In the genomic region with DNA sequence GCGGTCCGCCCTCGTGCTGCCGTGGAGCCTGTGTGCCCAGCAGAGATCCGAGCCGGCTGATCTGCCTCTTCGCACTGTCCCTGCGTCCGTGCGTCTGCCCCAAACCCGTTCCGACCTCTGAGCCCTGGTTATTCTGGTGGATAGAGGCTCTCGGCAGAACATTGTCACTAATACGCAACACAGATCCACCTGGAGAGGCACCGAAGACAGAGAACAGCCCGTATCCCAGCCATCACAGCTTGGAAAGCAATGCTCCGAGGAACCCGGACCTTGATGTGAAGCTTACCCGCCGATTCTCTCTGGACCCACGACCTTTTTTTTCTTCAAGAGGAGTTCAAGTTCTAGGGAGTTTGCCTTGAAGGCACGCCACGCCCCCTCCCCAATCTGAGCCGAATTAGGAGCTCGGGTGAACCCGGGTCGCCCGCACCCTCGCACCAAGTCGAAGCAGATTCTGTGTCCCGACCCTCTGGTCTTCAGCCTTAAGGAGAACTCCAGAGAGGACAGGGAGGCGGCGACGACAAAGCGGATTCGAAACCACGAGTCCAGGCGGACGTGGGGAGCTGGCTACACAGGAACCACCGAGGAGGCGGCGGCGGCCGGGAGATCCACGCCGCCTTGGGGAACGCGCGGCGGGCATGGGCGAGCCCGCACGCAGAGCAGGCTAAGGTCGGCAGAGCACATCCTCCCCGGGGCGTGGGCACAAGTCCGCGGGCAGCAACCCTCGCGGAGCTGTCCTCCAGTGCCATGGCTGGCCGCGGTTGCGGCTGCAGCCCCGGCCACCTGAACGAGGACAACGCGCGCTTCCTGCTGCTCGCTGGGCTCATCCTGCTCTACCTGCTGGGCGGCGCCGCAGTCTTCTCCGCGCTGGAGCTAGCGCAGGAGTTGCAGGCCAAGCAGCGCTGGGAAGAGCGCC, we compare ENCODE assay signal across 9 mouse cellular contexts. TPM values are rescaled to one million over a fixed set of nuclear protein-coding genes. Genes with fewer than 3 reads are reported as not detected.
DNase-seq lines count a peak whose midpoint lies in the region; ATAC-seq and TF ChIP-seq lines count a peak whose summit lies in the region.
"Had no signal": no experiment of that assay in that cellular context is flagged by ENCODE, and none has a peak within 500 bp of the region (broad histone marks: within the 10 kb centered on the region; RNA-seq: fewer than 3 reads in every experiment).

No protein-coding gene starts in this region.

- H3K36me3 ChIP-seq in embryonic facial prominence, embryonic 12.5 days = no peaks in the 10 kb centered on the region
- H3K36me3 ChIP-seq in heart, embryonic 15.5 days = no peaks in the 10 kb centered on the region
- no peaks in the 10 kb centered on the region for H3K36me3 ChIP-seq in megakaryocyte, embryonic 14.5 days (replicated peaks; ENCODE audit: low read length)
- no peaks in the 10 kb centered on the region for H3K36me3 ChIP-seq in small intestine, adult 2 months (ENCODE audit: control insufficient read depth, insufficient read depth, low read length)

- no peak for TF ChIP-seq CTCF in small intestine, adult 2 months (IDR thresholded peaks at IDR 0.05; ENCODE audit: extremely low read depth, insufficient read length, insufficient replicate concordance, low read depth, low read length)

- DNase-seq in heart, adult 11 months = peak; percentile 95
- DNase-seq in heart, postnatal 25 days (ENCODE audit: low spot score) = no peak
- DNase-seq in Muller cell, postnatal 12 days (ENCODE audit: inconsistent ontology term) = peak; percentile 61
- DNase-seq in layer of hippocampus, adult 9-11 months = peak; percentile 58

- H3K9me3 ChIP-seq in embryonic facial prominence, embryonic 12.5 days = no peaks in the 10 kb centered on the region
- H3K9me3 ChIP-seq in heart, embryonic 15.5 days (replicated peaks) = no peaks in the 10 kb centered on the region
- no peaks in the 10 kb centered on the region for H3K9me3 ChIP-seq in megakaryocyte, embryonic 14.5 days

- peak overlapping the region; percentile 36 for H3K9ac ChIP-seq in embryonic facial prominence, embryonic 12.5 days
- peak overlapping the region; percentile 32 for H3K9ac ChIP-seq in heart, embryonic 15.5 days

- TF ChIP-seq POLR2A in small intestine, adult 2 months (IDR thresholded peaks at IDR 0.05; ENCODE audit: low read depth, low read length) = no peak

- under 1% methylated on average over 77 of the region's 77 CpGs for WGBS in embryonic facial prominence, embryonic 12.5 days
- WGBS in heart, embryonic 15.5 days = under 1% methylated on average over 67 of the region's 77 CpGs
- under 1% methylated on average over 77 of the region's 77 CpGs for WGBS in small intestine, adult 2 months

- no peak overlapping the region for H3K27ac ChIP-seq in embryonic facial prominence, embryonic 12.5 days
- H3K27ac ChIP-seq in heart, embryonic 15.5 days = no peak overlapping the region
- no peak overlapping the region for H3K27ac ChIP-seq in small intestine, adult 2 months (ENCODE audit: insufficient read depth, low read depth, low read length)

- H3K27me3 ChIP-seq in embryonic facial prominence, embryonic 12.5 days = peaks cover 77% of the 10 kb centered on the region
- H3K27me3 ChIP-seq in heart, embryonic 15.5 days = peaks cover 80% of the 10 kb centered on the region
- H3K27me3 ChIP-seq in megakaryocyte, embryonic 14.5 days (replicated peaks) = peaks cover 77% of the 10 kb centered on the region
- peaks cover 34% of the 10 kb centered on the region for H3K27me3 ChIP-seq in small intestine, adult 2 months (ENCODE audit: control insufficient read depth, insufficient read depth, low read length)

- peaks cover 29% of the 10 kb centered on the region for H3K4me1 ChIP-seq in embryonic facial prominence, embryonic 12.5 days
- peaks cover 24% of the 10 kb centered on the region for H3K4me1 ChIP-seq in heart, embryonic 15.5 days (replicated peaks)
- H3K4me1 ChIP-seq in megakaryocyte, embryonic 14.5 days = peaks cover 39% of the 10 kb centered on the region
- peaks cover 9% of the 10 kb centered on the region for H3K4me1 ChIP-seq in small intestine, adult 2 months (ENCODE audit: control insufficient read depth, insufficient read depth, insufficient read length, low read length)

- ATAC-seq in embryonic facial prominence, embryonic 12.5 days (ENCODE audit: insufficient number of reproducible peaks, insufficient read depth, low FRiP score, low TSS enrichment) = no peak
- ATAC-seq in heart, embryonic 15.5 days (replicated peaks; ENCODE audit: insufficient number of reproducible peaks, insufficient read depth, low FRiP score, low read depth) = no peak

- intact Hi-C loops in heart, postnatal 25 days (cut with DNase I) = loop anchor here (5.0 kb wide), 2 partner anchors 137 to 883 kb away; no protein-coding TSS in a partner anchor

- peak overlapping the region; percentile 94 for H3K4me2 ChIP-seq in embryonic facial prominence, embryonic 12.5 days (replicated peaks)
- H3K4me2 ChIP-seq in heart, embryonic 15.5 days = peak overlapping the region; percentile 89

- peak overlapping the region; percentile 48 for H3K4me3 ChIP-seq in embryonic facial prominence, embryonic 12.5 days
- H3K4me3 ChIP-seq in heart, embryonic 15.5 days = peak overlapping the region; percentile 53
- H3K4me3 ChIP-seq in megakaryocyte, embryonic 14.5 days (replicated peaks) = peak overlapping the region; percentile 90
- H3K4me3 ChIP-seq in small intestine, adult 2 months (ENCODE audit: low read depth, low read length) = peak overlapping the region; percentile 55

RNA-seq across cellular contexts. Expression of a gene that starts 1.2 kb away (rescaled TPM):
- under 1 TPM; 0.22 to 0.36 TPM for total RNA-seq in heart, postnatal 25 days (2021)
- 1.5 TPM in 2 replicates for polyA plus RNA-seq in embryonic facial prominence, embryonic 12.5 days (2016; fragmentation: Nextera tagmentation; extraction: Ambion mirVana)
- polyA plus RNA-seq in heart, embryonic 15.5 days (2015; fragmentation: Nextera tagmentation; extraction: Ambion mirVana) = 0.31 and 0.65 TPM in 2 replicates
- 0.35 TPM in 1 of 2 replicates, not detected in the other for polyA plus RNA-seq in megakaryocyte, embryonic 14.5 days (2012; ENCODE audit: insufficient read depth, low replicate concordance)
- polyA plus RNA-seq in small intestine, adult 2 months (2012; rRNA removed) = 0.20 and 0.38 TPM in 2 replicates
- total RNA-seq: MEL had no signal
